Mouse (Mus musculus) spleen, adult 2 months (tissue): ENCODE measurements around the gene Sspo. TPM values are rescaled to one million over a fixed set of nuclear protein-coding genes. Genes with fewer than 3 reads are reported as not detected.

ENCODE experiments used
- DNase-seq, 2 experiments: peaks; one replicate each; pipeline versions ENCODE4 v3.0.0 to v3.0.0-alpha.2; 2012 to 2021; ENCODE audit warnings: low spot score in 2 of 2, low read depth in 1 of 2
- H3K27ac ChIP-seq: fragments of 200-500 bp; 2 replicates; pipeline ENCODE4 v1.5.1; 2012; ENCODE audit warnings: low read length, inconsistent platforms; ENCODE audit not compliant: insufficient read depth
- H3K27me3 ChIP-seq: fragments of 200-500 bp; 2 replicates; pipeline ENCODE4 v1.6.1; 2012; ENCODE audit warnings: mild to moderate bottlenecking, moderate library complexity, low read length, inconsistent platforms; ENCODE audit not compliant: control insufficient read depth, insufficient read depth
- H3K36me3 ChIP-seq: fragments of 200-500 bp; 2 replicates; pipeline ENCODE4 v1.6.1; 2012; ENCODE audit warnings: mild to moderate bottlenecking, low read length, inconsistent platforms; ENCODE audit not compliant: control insufficient read depth, insufficient read depth
- H3K4me1 ChIP-seq: fragments of 200-500 bp; 2 replicates; pipeline ENCODE4 v1.6.1; 2011; ENCODE audit warnings: inconsistent platforms; ENCODE audit not compliant: control insufficient read depth, insufficient read depth, insufficient read length
- H3K4me3 ChIP-seq: fragments of 200-500 bp; 2 replicates; pipeline ENCODE4 v1.5.1; 2011; ENCODE audit warnings: mild to moderate bottlenecking, inconsistent platforms; ENCODE audit not compliant: insufficient read depth, insufficient read length; ENCODE audit errors: extremely low read depth
- CTCF ChIP-seq: fragments of 200-500 bp; IDR thresholded peaks from 2 replicates; pipeline ENCODE4 v1.5.1; 2011; ENCODE audit warnings: mild to moderate bottlenecking, inconsistent platforms; ENCODE audit not compliant: insufficient read depth, insufficient read length, insufficient replicate concordance; ENCODE audit errors: extremely low read depth
- POLR2A ChIP-seq: fragments of 200-500 bp; IDR thresholded peaks from 2 replicates; pipeline ENCODE4 v1.6.1; 2011; ENCODE audit warnings: low read depth, low read length, inconsistent platforms
- WGBS: fragments of 180-500 bp; shearing (Covaris S2); methylation state at CpG from one replicate; pipeline ENCODE4 v1.1.7; 2018; 5-methylcytosine and 5-hydroxymethylcytosine counted together
- polyA plus RNA-seq: library from polyadenylated mRNA; depleted of rRNA; stranded (reverse); fragments of >200 nt; gene quantifications from 2 replicates; pipeline ENCODE4 v1.2.3, GENCODE M21; 2012

Gene Sspo
- polyA plus RNA-seq, 1 experiment, result 2.9 TPM

- 79% methylated on average over 5 of the region's 5 CpGs for WGBS
- H3K27ac ChIP-seq, result no peak overlapping the region
Observed at GRCm38 (mm10) chr6:48424074-48424473, 24.0 kb upstream of the Sspo start.

GRCm38 (mm10) chr6:48426956-48427355, 21.1 kb upstream of the Sspo start:
- 91% methylated on average over 5 of the region's 5 CpGs for WGBS

More at GRCm38 (mm10) chr6:48424074-48424473, 24.0 kb upstream of the Sspo start:
- H3K27me3 ChIP-seq, result no peaks in the 10 kb centered on the region
- TF ChIP-seq CTCF, result no peak
- TF ChIP-seq POLR2A, result no peak
- DNase-seq, result no peak
- no peaks in the 10 kb centered on the region for H3K4me1 ChIP-seq
- H3K36me3 ChIP-seq, result no peaks in the 10 kb centered on the region
- no peak overlapping the region for H3K4me3 ChIP-seq

GRCm38 (mm10) chr6:48428769-48429557, 19.1 kb upstream of the Sspo start:
- 43% methylated on average over 4 of the region's 4 CpGs for WGBS

More at GRCm38 (mm10) chr6:48426956-48427355, 21.1 kb upstream of the Sspo start:
- no peaks in the 10 kb centered on the region for H3K27me3 ChIP-seq
- no peak overlapping the region for H3K4me3 ChIP-seq
- H3K4me1 ChIP-seq, result no peaks in the 10 kb centered on the region
- no peak overlapping the region for H3K27ac ChIP-seq
- DNase-seq, result no peak
- no peak for TF ChIP-seq CTCF
- H3K36me3 ChIP-seq, result no peaks in the 10 kb centered on the region

GRCm38 (mm10) chr6:48430748-48431147, 17.3 kb upstream of the Sspo start:
- WGBS, result 78% methylated on average over 5 of the region's 5 CpGs
- no peaks in the 10 kb centered on the region for H3K4me1 ChIP-seq
- no peak for DNase-seq
- no peak overlapping the region for H3K4me3 ChIP-seq
- H3K27ac ChIP-seq, result no peak overlapping the region
- no peaks in the 10 kb centered on the region for H3K27me3 ChIP-seq
- TF ChIP-seq POLR2A, result no peak
- no peak for TF ChIP-seq CTCF
- H3K36me3 ChIP-seq, result no peaks in the 10 kb centered on the region

More at GRCm38 (mm10) chr6:48428769-48429557, 19.1 kb upstream of the Sspo start:
- H3K27me3 ChIP-seq, result no peaks in the 10 kb centered on the region
- DNase-seq, result no peak
- H3K27ac ChIP-seq, result no peak overlapping the region
- H3K4me3 ChIP-seq, result no peak overlapping the region
- TF ChIP-seq CTCF (no peak), POLR2A (no peak)
- H3K36me3 ChIP-seq, result no peaks in the 10 kb centered on the region
- H3K4me1 ChIP-seq, result no peaks in the 10 kb centered on the region

- Histone ChIP-seq H3K36me3 (peaks cover 2% of the 10 kb centered on the region), H3K27me3 (no peaks in the 10 kb centered on the region), H3K4me3 (no peak overlapping the region), H3K4me1 (no peaks in the 10 kb centered on the region), H3K27ac (no peak overlapping the region)
- WGBS, result 73% methylated on average over 12 of the region's 12 CpGs
- TF ChIP-seq POLR2A, result no peak
- TF ChIP-seq CTCF, result no peak
- DNase-seq, result no peak
Observed at GRCm38 (mm10) chr6:48432893-48433816, 14.9 kb upstream of the Sspo start.

- TF ChIP-seq CTCF (no peak), POLR2A (no peak)
- no peak overlapping the region for H3K4me3 ChIP-seq
- H3K27me3 ChIP-seq, result no peaks in the 10 kb centered on the region
- H3K36me3 ChIP-seq, result peaks cover 9% of the 10 kb centered on the region
- H3K4me1 ChIP-seq, result no peaks in the 10 kb centered on the region
- H3K27ac ChIP-seq, result no peak overlapping the region
- WGBS, result 79% methylated on average over 6 of the region's 6 CpGs
- DNase-seq, result no peak
Observed at GRCm38 (mm10) chr6:48434651-48435050, 13.4 kb upstream of the Sspo start.
